Mouse (Mus musculus): ENCODE data around the gene 9930022D16Rik. TPM values are rescaled to one million over a fixed set of nuclear protein-coding genes. Genes with fewer than 3 reads are reported as not detected.
A peak's percentile ranks its signal among the peaks of the same experiment; 100 is the strongest.

Gene 9930022D16Rik
- total RNA-seq, 2 experiments from 2014 or later: not detected

DNA sequence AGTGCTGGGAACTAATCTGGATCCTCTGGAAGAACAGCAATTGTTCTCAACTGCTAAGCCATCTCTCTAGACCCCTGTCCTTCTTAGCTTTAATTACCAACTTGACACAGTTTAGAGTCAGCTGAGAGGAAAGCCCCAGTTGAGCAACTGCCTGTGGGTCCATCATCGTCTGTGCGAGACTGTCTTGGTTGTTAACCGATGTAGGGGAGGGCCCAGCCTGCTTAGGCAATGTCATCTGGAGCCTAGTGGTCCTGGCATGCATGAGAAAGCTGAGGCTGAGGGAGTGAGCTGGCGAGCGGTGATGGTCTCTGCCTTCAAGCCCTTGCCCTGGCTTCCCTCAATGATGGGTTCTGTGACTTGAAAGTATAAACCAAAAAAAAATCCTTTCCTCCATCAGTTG lies 1.1 kb downstream of the 9930022D16Rik start:
- no peak for DNase-seq
- intact Hi-C loops (cut with DNase I): loop anchor here (5.0 kb wide), 1 partner anchor 38 kb away; no protein-coding TSS in a partner anchor

DNA sequence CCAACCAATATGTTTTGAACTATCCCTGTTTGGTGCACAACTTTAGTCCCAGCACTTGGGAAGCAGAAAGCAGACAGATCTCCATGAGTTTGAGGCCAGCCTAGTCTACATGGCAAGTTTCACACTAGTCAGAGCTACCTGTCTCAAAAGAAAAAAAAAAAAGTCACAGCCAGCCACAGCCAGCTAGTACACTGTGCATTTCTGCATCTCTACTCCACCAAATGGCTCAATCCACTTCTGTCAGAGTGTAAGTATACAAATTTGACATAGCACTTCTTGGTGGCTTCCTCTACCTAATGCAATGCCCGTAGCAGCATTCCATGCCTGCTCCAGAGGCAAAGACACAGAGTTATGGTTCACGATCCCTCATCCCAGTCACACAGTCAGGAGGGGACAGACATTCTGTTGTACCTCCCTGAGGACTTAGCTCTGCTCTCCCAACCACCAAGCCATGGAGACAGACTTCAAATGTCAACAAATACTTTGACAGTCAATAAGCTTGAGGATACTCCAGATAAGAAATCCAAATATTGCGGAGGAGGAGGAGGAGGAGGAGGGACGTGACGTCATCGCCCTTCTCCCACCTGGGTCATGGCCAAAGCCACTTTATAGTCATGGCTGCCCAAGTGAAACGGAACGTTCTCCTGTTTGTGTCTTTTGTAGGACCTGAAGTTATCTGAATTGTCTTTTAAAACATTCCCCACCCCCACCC lies 3.1 kb downstream of the 9930022D16Rik start:
- DNase-seq: no peak
- intact Hi-C loops (cut with DNase I): loop anchor here (5.0 kb wide), 1 partner anchor 40 kb away; no protein-coding TSS in a partner anchor

DNA sequence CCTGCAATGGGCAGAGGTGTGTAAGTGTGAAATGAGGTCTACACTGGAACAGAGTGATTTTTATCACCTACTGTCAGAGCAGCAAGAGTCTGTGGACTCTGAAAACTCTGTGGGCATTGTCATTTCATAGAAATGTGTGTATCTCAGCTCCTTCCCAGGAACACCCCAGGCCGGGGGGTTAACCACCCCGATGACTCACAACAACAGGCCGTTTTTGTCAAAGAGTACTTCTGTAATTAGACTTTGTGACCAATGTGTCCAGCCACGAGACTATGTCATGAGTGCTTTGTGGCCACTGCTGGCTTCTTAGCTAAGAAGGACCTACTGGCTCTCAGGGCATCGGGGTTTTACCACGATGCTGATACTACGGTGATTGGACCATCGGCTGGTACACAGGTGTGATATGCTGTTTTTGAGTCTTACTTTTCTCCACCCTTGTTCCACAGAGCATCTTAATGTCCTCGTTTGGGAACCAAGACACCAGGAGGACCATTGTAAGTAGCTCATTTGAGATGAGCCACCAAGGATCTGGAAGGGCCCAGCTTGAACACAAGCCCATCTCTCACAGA lies 3.8 kb downstream of the 9930022D16Rik start:
- no peak for DNase-seq
- intact Hi-C loops (cut with DNase I): loop anchor here (5.0 kb wide), 1 partner anchor 40 kb away; no protein-coding TSS in a partner anchor

DNA sequence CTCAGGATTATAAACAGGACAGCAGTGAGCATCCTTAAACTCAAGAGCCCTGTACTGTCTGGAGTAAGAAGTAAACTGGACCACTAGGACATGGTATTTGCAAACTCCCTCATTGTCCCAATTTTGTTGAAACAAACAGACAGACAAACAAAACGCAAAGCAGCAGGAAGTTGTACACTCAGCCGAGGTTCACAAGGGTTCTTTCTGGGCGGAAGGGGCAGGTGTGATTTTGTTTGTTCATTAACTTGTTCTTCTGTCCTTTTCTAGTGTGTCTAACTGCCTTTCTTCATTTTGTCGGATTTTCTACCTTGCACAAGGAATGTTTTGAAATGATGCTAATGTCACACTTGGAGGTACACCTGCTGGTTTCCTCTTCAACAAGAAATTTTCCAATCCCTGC lies 5.7 kb downstream of the 9930022D16Rik start:
- intact Hi-C loops (cut with DNase I): loop anchor here (5.0 kb wide), 1 partner anchor 42 kb away; no protein-coding TSS in a partner anchor

DNA sequence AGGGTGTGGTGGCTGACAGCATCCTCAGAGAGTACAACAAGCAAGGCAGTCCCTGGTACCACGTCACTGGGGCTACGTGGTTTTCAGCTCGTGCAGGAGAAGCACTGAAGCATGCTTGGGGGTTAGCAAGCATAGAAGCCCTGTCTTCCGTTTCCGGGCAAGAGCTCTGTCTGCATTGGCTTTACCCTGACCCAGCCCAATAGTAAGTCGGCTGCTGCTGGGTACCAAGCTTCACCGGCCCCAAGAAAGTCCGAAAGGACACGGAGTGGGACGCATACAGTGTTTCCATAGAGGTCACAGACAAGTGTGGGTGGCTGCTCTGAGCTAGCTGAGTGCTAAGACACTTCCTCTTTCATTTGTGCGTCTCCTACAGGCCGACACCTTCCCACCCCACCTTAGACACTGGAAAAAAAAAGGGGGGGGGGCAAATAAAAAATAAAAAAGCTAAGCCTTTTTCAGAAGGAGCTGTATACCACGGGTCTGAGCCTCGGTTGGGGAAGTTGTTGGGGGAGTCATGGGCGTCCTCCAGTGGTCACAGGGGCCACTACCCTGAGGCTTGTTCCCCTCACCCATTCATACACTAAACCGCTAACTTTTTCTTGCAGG lies 6.3 kb downstream of the 9930022D16Rik start:
- intact Hi-C loops (cut with DNase I): loop anchor here (5.0 kb wide), 1 partner anchor 43 kb away; no protein-coding TSS in a partner anchor
- DNase-seq: no peak

More for the DNA sequence above, 5.7 kb downstream of the 9930022D16Rik start:
- DNase-seq: no peak

DNA sequence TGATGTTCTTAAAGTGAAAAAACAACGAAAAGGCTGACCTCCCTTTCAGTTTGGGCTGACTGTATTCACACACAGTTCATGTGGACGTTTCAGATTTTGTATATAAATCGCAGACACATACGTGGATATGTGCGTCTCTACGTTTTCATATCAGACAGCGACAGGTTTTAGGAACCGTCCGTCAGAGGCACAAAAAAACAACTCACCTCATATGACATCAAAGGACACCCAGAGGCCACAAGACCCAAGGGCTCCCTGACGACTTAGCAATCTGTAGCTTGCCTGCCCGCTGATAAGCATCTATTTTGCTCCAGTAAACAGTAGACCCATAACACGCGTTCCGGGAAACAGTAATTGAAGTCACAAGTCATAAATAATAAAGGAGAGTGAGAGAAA lies 6.8 kb downstream of the 9930022D16Rik start:
- intact Hi-C loops (cut with DNase I): no loop called here
- no peak for DNase-seq

DNA sequence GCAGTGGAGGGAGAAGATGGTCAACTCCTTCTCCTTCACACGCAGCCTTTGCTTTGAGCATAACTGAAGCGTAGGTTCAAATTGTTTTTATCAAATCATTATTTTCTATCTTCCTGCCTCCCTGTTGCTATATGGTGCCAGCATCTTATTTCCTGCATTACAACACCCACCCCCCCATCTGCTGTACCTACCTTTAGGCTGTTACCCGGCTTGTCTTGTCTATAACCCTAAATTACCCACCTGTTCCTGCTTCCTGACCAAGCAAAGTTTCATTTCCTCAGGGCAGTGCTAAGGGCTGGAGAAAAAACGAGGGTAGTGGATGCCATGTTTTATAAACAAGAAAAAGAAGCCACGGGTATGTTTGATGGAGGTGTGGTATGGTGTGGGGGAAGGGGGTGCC lies 7.5 kb downstream of the 9930022D16Rik start:
- intact Hi-C loops (cut with DNase I): no loop called here
- no peak for DNase-seq

DNA sequence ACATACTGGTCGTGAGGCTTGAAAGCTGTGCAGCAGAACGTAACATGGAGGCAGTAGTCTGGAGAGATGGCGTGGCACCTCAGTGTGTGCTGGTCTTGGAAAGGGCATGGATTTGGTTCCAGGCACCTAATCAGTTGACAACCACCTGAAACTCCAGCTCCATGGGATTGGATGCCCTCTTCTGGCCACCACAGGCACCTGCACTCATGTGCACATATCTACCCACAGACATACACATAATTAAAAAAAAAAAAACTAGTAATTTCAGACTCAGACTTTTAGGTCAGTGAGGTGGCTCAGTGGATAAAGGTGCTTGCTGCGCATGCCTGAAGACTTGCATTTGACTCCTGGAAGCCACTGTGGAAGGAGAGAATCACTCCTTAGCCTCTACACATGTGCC lies 8.5 kb downstream of the 9930022D16Rik start:
- intact Hi-C loops (cut with DNase I): no loop called here
- DNase-seq: no peak

DNA sequence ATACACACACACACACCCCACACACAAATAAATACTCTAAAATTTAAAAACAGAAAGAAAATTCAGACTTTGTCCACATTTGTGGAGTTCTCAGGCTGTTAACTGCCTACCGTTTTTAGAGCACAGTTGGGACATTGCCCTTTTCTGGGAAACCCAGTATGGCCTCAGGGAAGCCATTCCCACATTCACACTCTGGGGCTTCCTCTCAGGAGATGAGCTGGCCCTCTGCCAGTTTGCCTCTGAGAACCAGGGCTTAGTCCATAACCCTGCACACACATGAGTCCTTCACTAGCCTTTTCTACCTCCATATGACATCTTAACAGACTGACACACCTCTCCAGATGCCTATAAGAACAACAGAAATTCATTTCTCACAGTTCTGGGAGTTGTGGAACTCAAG lies 9.6 kb downstream of the 9930022D16Rik start:
- intact Hi-C loops (cut with DNase I): no loop called here
- no peak for DNase-seq

DNA sequence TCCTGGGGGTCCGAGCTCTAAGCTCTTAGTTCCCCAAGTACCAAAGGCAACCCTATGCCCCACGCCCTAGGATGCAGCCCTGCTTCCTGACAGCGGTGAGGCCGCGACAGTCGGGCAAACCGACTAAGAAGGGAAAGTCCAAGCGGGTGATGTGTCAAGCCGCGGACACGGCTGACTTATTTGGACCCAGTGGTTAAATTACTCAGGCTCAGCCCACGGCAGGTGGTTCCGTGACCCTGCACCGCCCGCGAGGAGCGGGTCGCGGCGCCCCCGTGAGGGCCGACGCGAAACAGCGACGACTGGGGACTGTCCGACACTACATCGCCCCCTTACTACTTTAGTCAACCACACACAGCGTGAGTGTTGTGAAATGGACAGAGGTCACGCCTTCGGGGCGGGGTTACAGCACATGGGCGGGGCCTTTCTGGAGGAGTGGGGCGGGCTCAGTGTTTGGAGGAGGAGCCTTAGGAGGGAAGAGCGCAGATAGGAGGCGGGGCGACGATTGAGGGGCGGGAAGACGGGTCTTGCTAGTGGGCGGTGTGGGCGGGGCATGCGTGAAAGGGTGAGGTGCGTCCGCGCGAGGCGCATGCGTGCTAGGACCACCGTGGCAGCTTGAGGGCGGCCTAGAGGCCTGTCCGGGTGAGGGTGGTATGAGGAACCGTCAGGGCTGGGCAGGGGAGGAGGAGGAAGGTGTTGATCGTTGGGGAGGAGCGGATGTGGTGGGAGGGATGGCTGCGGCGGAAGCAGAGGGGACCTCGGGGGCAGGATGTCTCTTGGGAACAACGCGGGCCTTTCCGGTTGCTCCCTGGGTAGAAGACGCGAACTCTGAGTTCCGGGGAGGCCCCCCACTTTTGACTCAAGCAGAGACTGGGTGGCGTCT lies 11.9 kb downstream of the 9930022D16Rik start, which contains the start of gene Amz2:
Amz2 (plus strand) TSS at position 555 of the 880 bp plus-strand sequence.
- peak; percentile 99 for DNase-seq
- intact Hi-C loops (cut with DNase I): loop anchor here (1.0 kb wide), 2 partner anchors 62 to 94 kb away; no protein-coding TSS in a partner anchor

DNA sequence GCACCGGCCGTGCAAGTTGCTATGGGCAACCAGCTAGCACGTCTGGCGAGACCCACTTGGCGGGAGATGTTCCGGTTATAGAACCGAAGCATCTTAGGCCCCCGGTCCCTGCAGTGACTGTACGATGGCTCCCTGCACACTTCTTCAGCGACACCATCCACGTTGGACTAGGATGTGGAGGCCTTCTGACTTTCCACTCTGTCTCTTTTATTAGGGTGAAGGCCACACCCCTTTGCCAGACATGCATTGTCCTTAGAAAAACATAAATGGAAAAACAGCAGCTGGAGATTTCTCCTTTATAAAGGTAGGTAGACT lies 12.5 kb downstream of the 9930022D16Rik start:
- DNase-seq: no peak
- intact Hi-C loops (cut with DNase I): no loop called here

DNA sequence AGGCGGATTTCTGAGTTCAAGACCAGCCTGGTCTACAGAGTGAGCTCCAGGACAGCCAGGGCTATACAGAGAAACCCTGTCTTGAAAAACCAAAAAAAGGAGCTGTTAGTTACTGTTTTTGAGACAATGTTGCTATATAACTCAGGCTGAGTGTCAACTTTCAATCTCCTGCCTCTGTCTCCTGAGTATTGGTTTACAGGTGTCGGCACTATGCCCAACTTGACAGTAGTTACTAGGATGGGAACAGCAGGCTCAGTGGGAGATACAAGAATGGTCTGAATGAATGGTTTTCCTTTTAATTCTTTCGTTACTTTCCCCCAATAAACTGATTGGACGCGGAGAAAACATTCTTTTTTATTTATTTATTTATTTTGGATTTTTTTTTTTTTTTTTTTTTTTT lies 13.6 kb downstream of the 9930022D16Rik start:
- no peak for DNase-seq
- intact Hi-C loops (cut with DNase I): no loop called here

DNA sequence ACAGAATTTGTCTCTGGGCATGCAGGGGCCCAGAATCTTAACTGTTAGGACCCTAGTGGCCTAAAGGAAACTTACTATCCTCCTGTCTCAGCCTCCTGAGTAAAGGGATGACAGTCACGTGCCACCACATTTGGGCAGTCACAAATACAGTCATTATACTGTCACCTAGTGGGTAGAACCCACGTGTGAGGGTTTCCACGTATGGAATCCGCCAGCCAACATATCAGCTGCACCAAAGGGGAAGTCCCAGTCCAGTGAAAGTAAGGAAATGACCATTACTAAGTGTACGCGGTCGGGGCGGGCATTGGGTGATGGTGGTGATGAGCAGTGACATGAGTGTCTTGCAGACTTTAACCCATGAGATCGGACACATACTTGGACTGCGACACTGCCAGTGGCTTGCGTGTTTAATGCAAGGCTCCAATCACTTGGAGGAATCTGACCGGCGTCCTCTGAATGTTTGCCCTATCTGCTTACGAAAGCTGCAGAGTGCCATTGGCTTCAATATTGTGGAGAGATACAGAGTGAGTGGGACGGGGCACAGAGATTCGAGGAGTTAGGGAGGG lies 20.6 kb downstream of the 9930022D16Rik start:
- intact Hi-C loops (cut with DNase I): no loop called here
- no peak for DNase-seq

DNA sequence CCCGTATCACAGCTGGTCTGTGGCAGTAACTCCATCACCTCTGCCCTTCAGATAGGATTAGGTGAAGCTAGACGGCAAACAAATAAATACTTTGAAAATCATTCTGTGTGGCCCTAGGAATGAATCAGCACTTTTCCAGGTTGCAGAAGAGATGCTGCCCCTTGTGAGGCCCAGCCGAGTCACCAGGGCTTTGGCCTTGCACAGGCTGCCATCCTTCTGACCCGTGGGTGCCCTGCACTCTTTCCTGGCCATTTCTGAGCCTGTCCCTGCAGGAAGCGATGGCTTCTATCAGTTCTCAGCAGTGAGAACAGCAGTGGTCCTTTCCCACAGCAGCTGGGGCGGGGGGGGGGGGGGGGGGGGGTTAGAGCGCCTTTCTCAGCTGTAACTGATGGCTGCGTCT lies 23.2 kb downstream of the 9930022D16Rik start:
- intact Hi-C loops (cut with DNase I): no loop called here
- DNase-seq: no peak

DNA sequence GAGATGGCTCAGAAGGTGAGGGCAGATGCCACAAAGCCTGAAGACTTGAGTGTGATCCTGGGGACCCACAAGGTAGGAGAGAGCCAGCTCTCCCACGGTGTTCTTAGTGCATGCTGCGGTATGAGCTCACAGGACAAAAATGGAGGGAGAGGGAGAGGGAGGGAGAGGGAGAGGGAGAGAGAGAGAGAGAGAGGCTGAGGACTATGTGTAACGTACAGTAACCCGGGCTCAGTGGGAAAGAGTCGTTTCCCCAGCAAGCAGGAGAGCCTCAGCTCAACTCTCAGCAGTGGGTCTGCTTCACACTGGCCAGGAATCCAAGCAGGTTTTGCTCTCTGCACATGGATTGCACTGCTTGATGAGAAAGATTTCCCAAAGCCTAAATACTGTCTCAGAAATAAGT lies 25.5 kb downstream of the 9930022D16Rik start:
- intact Hi-C loops (cut with DNase I): no loop called here
- DNase-seq: no peak

DNA sequence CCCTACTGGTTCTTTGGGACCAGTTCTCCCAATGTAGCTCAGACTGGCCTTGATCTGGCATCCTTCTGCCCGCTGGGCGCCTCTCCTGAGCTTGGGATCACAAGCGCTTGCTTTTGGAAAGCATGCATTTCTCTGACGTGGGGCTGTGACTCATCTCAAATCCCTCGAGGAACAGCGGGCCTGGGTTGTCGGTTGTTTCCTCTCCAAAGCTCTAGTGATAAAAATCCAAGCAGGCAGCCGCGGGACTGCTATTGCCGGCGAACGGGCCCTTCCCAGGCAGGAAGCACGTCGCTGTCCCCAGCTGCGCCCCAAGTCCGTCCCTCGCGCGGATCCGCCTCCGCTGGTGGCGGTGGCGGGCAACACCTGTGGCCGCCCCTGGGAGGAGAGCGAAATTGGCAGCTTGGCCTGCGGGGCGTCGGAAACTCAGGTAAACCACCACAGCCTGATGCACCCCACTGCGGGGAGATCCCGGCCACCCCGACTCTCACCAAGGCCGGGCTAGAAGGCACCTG lies 26.2 kb downstream of the 9930022D16Rik start:
- peak; percentile 81 to 84 for DNase-seq
- intact Hi-C loops (cut with DNase I): loop anchor here (5.0 kb wide), 1 partner anchor 198 kb away; no protein-coding TSS in a partner anchor

DNA sequence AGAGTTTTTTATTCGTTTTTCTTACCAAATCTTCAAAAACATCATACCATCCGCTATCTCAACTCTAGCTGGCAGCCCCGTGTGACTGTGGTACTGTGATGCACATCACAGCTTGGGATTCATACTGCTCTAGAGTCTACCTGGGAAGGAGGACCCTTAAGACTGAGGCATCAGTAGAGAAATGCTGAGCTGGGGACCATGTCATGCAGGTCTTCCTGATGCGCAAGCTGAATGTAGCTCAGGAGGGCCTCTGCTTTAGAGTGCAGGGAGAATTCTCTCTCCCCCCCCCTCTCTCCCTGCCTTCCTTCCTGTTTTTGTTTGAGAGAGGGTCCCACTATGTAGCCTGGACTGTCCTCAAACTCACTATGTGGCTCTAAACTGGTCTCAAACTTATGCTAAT lies 26.9 kb downstream of the 9930022D16Rik start:
- intact Hi-C loops (cut with DNase I): loop anchor here (5.0 kb wide), 1 partner anchor 198 kb away; no protein-coding TSS in a partner anchor
- DNase-seq: no peak

DNA sequence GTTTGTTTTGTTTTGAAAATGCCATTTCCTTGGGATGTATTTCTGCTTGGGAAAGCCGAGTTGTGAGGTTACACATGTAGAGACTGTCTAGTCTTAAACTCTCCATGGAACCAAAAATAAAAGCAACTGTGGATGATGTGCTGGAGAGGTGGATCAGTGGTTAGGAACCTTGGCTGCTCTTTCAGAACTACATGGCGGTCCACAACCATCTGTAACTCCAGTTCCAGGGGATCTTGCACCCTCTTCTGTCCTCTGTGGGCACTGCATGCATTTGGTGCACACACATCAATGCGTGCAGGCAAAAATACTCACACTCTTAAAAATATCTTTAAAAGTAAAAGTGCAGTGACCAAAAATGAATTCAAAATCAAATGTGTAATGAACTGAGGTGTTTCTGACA lies 27.4 kb downstream of the 9930022D16Rik start:
- DNase-seq: peak in 1 of 2 experiments; percentile 57
- intact Hi-C loops (cut with DNase I): loop anchor here (5.0 kb wide), 1 partner anchor 199 kb away; no protein-coding TSS in a partner anchor

DNA sequence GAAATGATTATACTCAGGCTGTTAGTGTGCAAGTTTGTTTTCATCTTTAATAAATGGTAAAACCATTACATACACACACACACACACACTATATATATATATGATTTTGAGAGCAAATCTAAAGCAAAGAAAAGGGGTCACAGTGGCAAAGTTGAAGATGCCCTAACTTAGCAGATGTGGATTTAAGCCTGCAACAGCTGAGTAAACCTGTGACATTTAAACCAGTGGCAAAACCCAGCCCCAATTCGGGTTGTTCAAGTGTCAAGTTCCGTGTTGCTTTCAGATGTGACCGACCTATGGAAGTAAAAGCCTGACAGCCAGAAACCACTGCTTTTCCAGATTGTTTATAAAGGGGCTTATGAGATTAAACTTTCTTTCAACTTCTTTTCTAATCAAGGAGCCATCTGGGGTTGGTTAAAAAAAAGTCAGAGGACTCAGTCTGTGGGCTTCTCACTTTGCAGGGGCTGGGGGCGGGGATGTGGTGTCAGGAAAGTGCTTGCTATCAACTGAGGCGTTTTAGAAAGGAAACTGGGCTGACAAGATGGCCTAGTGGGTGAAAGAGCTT lies 28.5 kb downstream of the 9930022D16Rik start:
- no peak for DNase-seq
- intact Hi-C loops (cut with DNase I): loop anchor here (5.0 kb wide), 1 partner anchor 200 kb away; no protein-coding TSS in a partner anchor
